Mouse (Mus musculus): ENCODE data around the gene Lgals4. TPM values are rescaled to one million over a fixed set of nuclear protein-coding genes. Genes with fewer than 3 reads are reported as not detected.

Lgals4 gene
- total RNA-seq, 2 experiments from 2014 or later, result 3.6 to 6.1 TPM

DNA sequence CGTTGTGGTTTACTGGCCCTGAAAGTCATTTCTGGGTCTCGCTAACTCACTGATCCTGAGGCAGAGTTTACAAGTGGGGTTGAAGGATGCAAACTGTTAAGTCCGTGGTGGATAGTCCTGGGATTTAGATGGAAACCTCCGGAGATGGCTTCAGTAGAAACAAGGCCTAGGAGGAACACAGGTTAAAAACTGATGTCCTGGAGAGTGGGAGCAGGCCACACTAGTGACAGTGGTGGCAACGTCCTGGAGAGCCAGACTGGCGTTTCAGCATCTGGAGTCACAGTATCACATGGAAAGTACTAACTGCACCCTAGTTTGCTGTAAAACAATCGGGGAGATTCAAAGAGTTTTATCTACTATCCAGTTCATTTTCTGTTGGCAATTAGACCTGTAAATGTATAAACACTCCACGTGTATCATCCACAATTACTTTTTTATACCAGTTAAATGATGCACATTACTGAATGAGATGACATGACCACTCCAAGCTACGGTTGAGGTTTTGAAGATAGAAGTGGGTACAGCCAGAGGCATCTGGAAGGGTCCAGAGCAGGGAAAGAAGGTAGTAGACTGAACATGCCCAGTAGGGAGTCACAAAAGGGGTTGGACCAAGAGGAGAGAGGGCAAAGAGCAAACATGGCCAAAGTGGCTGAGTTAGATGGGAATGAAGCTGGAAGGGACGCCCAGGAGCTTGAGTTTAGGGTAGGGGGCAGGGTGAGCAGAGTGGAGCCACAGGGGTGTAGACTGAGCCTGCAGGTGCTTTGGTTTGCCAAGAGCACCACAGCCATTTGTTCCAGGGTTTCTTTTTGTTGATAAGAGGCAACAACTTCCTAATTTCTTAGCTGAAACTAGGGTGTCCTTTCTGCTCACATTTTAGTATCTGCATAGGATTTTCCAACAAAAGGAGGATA, 10.4 kb upstream of the Lgals4 start:
- DNase-seq, result no peak

DNA sequence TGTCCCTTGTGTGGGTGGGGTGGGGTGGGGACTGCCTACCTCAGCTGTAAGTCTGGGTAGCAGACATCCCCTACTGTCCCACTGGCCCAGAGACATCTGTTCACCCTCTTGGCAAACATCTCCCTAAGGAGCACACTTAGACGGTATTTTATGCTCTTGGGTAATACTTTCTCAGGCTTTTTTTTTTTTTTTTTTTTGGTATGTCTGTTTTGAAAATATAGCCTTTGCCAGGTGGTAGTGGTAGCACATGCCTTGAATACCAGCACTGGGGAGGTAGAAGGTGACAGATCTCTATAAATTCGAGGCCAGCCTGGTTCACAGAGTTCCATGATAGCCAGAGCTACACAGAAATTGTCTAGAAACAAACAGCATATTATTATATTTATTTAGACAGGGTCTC, 9.7 kb upstream of the Lgals4 start:
- DNase-seq, result no peak

DNA sequence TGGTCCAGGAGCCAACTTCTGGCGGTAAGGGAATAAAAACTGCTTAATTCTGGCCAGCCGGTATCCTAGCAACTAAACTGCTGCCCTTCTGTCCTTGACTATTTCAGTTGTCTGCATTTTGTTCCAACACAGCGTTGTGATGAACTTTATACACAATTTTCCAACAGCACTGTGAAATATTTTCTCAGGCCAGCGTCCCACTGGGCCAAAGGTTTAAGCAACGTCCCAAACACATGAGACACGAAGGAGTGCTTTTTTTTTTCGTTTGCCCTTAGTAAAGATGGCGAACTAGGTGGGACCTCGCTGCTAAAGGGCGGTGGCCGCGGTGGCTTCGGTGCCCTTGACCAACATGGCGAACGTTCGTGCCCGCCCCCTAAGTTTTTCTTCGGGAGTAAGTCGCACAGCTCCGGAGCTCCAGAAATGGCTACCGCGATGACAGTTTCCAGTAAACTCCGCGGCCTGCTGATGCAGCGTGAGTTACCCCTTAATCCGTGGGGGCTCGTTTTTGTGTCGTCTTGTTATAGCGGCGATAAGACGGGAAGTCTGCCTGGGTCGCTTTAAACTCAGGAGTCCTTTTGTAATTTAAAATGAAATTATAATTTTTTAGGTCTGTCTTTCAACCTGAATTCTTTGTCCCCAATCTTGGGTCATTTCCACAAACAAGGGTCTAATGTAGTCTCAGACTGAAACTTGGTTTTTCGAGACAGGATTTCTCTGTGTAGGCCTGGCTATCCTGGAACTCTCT, 8.5 kb upstream of the Lgals4 start, which contains the start of gene Ech1:
Gene Ech1, plus strand, starts transcription at position 277 of the 745 bp plus-strand sequence.
- DNase-seq, result peak; percentile 83 to 88

DNA sequence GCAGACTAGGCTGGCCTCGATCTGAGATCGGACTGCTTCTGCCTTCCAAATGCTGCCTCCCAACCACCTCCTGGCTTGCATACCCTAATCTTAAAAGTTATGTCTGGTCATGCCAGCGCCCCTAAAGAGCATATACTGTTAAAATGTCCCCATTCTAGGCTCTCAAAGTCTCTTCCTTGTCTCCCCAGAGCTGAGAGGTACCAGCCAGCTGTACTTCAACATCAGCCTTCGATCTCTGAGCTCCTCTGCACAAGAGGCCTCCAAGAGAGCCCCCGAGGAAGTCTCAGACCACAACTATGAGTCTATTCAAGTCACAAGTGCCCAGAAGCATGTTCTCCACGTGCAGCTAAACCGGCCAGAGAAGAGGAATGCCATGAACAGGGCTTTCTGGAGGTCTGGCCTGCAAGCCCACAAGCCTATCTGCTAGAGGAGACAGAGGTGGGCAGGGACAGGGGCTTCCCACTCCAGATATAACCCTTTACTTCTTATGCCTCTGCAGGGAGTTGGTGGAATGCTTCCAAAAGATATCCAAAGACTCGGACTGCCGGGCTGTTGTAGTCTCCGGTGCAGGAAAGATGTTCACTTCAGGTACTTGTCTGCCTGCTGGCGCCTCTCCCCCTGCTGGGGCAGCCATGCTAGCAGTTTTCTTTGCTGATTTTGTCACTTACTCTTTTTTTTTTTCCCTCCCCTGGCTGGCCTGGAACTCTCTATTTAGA, 7.8 kb upstream of the Lgals4 start:
- peak in 1 of 2 experiments; percentile 12 for DNase-seq

DNA sequence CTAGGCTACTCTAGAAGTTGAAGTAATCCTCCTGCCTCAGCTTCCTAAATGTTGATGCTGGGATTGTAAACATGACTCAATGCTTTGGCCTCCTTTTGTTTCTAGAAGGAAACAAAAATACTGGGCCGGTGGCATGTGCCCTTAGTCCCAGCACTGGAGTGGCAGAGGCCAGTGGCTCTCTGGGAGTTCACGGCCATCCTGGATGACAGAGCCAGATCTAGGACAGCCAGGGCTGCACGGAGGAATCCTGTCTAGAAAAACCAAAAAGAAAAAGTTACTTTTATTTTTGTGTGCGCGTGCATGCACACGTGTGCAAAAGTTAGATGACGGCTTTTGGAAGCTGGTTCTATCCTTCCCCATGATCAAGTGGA, 7.3 kb upstream of the Lgals4 start:
- DNase-seq, result no peak

DNA sequence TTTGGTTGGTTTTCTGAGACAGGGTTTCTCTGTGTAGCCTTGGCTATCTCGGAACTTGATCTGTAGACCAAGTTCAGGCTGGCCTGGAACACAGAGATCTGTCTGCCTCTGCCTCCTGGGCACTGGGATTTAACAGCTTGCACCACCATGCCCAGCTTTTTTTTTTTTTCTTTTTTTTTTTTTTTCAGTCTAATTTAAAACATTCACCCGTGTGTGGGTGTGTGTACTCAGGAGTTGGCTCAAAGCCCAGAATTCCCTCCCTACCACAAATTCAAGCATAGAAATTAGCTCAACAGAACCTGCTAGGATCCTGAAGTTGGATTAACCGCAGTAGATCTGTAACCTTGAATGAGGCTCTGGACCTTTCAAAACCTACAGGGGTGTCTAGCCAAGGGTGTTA, 6.3 kb upstream of the Lgals4 start:
- peak; percentile 27 to 59 for DNase-seq

DNA sequence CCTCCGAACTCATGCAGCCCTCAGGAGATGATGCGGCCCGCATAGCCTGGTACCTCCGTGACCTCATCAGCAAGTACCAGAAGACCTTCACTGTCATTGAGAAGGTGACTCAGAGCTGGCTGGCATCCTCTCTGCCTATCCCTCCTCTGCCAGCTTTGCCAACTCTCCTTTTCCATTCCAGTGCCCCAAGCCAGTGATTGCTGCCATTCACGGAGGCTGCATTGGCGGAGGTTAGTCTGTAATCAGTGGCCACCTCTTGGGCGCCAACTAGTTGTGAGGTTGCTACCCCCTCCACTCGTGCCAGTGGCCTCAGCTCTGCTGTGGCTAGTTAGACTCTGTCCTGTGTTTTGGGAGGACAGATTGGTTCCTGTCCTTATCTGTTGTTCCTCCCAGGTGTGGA, 3.8 kb upstream of the Lgals4 start:
- DNase-seq, result no peak

DNA sequence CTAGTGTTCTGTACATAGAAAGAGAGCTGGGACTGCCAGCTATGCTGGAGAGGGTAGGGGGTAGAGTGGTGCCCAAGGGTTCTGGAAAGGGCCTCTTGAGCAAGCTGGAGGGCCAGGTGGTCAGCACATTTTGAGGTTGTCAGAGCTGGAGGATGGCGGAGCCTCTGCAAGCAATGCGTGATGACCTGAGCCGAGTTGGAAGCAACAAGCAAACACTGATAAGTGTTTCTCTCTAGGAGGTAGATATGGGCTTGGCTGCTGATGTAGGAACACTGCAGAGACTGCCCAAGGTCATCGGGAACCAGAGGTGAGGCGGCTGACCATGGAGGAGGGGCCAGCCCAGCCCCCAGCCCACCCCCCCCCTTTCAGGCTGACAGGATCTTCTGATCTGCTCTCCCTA, 2.7 kb upstream of the Lgals4 start:
- no peak for DNase-seq

DNA sequence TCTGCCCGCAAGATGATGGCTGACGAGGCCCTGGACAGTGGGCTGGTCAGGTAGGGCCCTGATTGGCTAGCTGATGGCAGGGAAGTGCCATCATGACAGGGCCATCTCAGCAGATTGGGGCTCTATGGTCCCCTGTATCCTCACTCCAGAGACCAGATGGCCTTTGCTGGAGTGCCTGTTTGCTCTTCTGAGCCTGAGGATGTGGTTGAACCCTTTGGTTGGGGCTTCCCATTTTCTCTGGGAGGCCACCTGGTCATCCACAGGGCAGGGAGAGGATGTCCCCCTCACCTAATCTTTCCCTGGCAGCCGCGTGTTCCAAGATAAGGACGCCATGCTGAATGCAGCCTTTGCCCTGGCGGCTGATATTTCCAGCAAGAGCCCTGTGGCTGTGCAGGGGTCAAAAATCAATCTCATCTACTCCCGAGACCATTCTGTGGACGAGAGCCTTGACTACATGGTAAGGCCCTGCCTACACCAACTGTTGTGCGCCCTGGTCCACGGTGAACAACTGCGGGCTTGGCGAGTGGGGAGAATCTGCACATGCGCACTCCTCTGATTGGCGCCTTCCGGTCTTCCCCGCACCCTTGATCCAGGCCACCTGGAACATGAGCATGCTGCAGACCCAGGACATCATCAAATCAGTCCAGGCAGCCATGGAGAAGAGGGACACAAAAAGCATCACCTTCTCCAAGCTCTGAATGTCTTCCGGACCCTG, 2.1 kb upstream of the Lgals4 start:
- DNase-seq, result no peak

DNA sequence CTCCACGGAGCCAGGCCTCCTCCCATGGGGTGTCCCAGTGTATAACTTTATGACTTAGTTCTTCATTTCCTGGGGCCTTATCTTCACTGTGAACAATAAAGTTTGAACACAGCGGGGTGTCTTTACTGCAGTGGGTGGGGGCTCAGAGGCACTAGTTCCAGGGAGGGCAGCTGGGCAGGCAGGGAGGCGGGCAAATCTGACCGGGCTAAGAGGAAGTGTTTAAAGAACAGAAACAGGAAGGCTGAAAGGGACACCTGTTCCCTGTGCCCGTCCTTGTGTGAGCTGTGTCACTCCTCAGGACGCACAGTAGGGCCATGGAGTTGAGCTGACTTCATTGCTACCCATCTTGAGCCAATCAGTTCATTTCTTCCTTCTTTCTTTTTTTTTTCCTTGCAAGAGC, 1.5 kb upstream of the Lgals4 start:
- no peak for DNase-seq

DNA sequence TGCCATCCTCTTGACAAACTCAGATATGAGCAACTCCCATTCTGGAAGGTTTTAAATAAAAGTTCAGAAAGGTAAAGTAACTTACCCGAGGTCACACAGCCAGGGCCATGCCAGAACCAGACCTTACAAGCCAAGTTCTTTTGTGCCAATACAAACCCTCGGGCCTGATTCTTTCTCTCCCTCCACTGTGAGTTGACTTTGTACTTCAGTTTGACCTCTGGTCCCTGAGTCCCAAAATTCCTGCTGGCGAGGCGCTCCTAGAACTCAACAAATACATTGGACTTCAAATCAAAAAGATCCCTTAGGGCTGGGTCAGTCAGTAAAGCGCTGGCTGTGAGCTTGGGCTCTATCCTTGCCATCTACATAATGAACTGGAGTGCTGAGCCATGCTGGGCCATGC, 3.3 kb downstream of the Lgals4 start:
- DNase-seq, result no peak

DNA sequence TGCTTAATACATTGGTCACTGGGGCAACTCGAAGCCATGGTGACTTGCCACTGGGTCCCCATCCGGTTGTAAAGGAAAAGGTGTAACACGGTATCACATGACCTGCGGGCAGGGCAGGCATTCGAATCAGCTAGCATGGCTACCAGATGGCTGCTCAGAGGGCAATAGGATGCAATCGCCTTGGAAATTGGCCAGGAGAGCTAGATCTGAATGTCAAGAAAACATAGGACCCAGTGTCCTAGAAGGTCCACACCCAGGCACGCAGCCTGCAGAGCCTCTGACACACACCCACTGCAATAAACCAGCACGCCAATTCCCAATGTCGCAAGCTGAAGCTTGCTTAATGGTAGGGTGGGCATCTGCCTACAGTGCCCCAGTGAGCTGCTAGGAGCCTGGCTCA, 4.7 kb downstream of the Lgals4 start:
- no peak for DNase-seq

DNA sequence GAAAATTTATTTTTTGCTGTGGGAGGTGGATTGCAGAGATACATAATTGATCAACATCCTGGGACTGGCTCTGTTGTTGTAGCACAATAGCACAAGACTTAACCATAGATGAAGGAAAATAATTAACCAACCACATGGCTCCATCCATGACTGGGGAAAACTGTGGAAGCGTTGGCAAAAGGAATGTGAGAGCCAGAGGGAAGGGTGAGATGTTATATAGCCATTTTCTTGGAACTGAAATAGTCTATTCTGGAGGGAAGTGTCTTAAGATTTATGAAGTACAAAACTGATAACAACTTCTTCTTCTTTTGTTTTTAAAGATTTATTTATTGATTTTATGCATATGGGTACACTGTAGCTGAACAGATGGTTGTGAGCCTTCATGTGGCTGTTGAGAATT, 13.6 kb downstream of the Lgals4 start:
- no peak for DNase-seq

DNA sequence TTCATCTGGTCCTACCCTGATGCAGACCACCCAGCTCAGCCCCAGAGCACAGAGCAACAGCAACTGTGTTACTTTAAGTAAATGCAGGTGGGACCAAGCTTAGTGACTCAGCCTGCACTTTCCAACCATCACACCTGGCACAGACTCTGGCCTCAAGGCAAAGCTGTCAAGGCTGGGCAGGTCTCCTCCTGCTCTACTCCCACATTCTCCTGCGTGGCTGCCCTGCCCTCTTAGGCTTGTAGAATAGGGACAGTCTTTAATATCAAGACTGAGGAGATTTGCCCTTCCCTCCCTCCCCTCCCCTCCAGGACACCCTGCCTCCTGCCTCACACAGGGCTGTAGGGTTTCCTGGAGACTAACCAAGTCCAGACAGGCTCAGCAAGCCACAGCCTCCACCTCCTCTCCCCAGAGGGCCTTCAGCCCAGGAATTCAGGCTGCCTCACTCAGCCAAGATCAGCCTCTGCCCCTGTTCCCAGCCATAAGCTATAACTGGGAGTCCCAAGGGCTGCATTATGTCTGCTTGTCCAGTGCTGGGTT, 16.1 kb downstream of the Lgals4 start:
- DNase-seq, result no peak

DNA sequence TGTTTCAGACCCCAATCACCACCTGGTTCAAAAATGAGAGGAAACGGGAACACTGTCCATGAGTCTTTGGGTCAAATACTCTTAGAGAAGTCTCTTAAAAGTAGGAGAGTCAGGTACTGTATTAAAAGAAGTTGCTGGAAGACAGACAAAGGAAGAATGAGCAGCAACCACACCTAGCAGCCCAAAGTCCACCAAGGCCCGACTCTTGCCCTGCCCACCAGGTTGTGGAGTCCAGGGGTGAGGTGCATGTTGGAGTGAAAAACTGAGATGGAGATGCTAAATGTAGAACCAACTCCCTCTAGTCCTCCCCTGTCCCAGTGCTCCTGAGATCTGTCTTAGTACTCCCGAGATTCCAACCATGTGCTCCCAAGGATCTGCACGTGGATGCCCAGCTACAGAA, 17.0 kb downstream of the Lgals4 start:
- DNase-seq, result no peak

DNA sequence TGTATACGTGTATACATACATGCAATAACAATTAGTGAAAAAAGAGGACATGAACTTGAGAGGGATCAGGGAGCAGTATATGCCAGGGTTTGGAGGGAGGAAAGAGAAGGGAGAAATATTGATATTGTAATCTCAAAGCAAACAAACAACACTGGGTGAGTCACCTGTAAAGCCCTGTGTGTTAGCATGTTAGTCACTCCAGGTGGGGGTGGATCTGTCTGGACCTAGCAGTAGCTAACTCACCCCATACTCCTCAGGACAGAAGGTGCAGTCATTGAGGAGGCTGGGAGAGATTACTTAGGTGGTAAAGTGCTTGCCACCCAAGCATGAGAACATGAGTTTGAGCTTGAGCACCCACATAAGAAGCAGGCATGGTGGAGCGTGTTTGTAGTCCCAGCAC, 26.3 kb downstream of the Lgals4 start:
- no peak for DNase-seq

DNA sequence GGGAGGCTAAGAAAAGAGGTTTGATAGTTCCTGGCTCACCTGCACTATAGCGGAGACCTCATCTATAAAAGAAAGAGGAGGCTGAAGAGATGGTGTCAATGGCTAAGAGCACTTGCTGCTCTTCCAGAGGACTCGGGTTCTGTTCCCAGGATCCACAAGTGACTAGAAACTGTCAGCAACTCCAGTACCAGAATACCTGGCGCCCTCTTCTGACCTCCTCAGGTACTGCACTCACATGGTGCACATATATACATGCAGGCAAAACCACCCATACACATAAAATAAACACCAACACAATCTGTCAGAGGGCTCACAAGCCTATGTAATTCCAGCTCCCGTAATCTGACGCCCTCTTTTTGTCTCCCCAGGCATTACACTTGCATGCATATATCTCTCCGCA, 27.2 kb downstream of the Lgals4 start:
- DNase-seq, result no peak

DNA sequence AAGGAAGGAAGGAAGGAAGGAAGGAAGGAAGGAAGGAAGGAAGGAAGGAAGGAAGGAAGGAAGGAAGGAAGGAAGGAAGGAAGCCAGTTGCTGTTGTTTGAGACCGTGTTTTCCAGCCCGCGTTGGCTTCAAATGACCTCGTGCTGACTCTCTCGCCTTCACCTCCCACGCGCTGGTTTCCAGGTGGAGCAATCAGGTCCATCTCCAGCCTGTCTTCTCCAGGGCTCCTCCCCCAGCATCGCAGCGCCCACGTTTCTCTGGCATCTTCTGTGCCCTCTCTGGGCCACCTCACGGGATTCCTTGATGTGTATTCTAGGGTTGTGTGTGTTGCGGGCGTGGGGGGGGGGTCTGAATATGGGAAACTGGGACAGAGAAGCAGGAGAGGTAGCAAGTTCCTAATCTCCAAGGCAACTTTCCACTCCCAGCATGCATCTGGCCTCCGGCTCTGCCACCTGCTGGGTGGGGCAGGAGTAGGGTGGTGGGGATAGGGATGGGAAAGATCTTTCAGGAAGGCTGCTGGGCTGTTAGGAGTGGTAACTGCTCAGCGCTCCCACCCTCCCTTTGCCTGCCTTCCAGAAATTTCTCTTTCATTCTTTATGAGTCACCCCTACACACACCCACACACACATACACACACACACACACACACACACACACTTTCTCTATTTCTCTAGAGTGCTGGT, 29.3 kb downstream of the Lgals4 start:
- DNase-seq, result peak in 1 of 2 experiments; percentile 28

DNA sequence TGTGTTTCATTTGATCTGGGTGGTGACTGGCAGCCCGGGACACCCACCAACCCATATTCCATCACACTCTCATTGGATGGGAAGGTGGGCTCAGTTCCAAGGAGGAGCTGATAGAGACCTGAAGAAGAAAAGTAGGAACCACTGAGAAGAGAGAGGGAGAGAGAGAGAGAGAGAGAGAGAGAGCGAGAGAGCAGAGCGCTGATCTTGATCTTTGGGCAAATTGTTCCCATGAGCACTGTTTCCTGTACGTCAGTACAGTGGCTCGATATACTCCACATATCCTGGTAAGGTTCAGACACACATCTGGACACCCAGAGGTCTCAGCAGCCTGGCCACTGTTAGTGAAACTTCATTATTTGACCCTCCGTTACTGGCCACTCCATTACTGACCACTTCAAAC, 29.9 kb downstream of the Lgals4 start, which contains the start of gene Lgals7:
Gene Lgals7, plus strand, starts transcription at position 314 of the 400 bp plus-strand sequence.
- no peak for DNase-seq

DNA sequence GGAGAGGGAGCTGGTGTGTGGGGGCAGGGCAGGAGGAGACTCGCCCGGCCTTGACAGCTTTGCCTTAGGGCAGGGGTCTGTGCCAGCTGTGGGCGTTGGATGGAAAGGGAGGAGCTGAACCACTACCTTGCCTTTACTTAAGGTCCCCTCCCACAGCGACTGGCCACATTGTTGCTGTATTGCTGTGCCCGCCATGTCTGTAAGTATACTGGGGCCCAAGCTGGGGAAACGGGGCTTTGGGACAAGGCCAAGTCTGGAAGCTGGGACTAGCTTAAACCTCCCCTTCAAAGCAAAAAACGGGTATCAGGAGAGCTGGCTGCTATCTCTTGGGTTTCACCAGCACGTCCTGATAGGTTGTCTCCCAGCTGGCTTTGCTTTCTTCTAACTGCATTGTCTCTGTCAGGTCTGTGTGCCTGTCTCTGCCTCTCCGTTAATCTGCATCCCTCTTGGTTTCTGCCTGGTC, 30.7 kb downstream of the Lgals4 start:
- DNase-seq, result no peak
